Mouse (Mus musculus) ES-CJ7 (cell line): ENCODE results near the gene Smim22.

ENCODE experiments used
- DNase-seq: peaks from one replicate; pipeline ENCODE4 v3.0.0; 2011; ENCODE audit warnings: low read depth, low spot score

The Smim22 gene

GRCm38 (mm10) chr16:5007067-5007466 lies at the start of gene Smim22:
Gene Smim22 (plus strand): TSS chr16:5007288.
- DNase-seq = no peak

GRCm38 (mm10) chr16:4957446-4957845 lies 49.6 kb upstream of the Smim22 start:
- no peak for DNase-seq

- DNase-seq = no peak
Observed at GRCm38 (mm10) chr16:4960260-4960659, 46.8 kb upstream of the Smim22 start.

- DNase-seq = peak; percentile 22
Observed at GRCm38 (mm10) chr16:4963346-4963745, 43.7 kb upstream of the Smim22 start.

GRCm38 (mm10) chr16:4963797-4964709 lies 43.0 kb upstream of the Smim22 start, which contains the start of gene Anks3:
Gene Anks3 (minus strand): TSS chr16:4964205.
- peak; percentile 93 for DNase-seq

GRCm38 (mm10) chr16:4964731-4965391 lies 42.2 kb upstream of the Smim22 start:
- peak; percentile 15 for DNase-seq

- DNase-seq = no peak
Observed at GRCm38 (mm10) chr16:4965392-4966129, 41.5 kb upstream of the Smim22 start.

GRCm38 (mm10) chr16:4968426-4968825 lies 38.7 kb upstream of the Smim22 start:
- DNase-seq = no peak

GRCm38 (mm10) chr16:4969055-4969843 lies 37.8 kb upstream of the Smim22 start:
- DNase-seq = no peak

- DNase-seq = peak; percentile 21
Observed at GRCm38 (mm10) chr16:4971626-4972025, 35.5 kb upstream of the Smim22 start.

GRCm38 (mm10) chr16:4974521-4974920 lies 32.6 kb upstream of the Smim22 start:
- DNase-seq = no peak

- DNase-seq = no peak
Observed at GRCm38 (mm10) chr16:4976180-4976579, 30.9 kb upstream of the Smim22 start.

- no peak for DNase-seq
Observed at GRCm38 (mm10) chr16:4978275-4979051, 28.6 kb upstream of the Smim22 start.

GRCm38 (mm10) chr16:4979755-4980380 lies 27.2 kb upstream of the Smim22 start:
- DNase-seq = peak; percentile 41

GRCm38 (mm10) chr16:4984717-4985116 lies 22.4 kb upstream of the Smim22 start:
- DNase-seq = no peak

GRCm38 (mm10) chr16:4993276-4993675 lies 13.8 kb upstream of the Smim22 start:
- DNase-seq = no peak

- DNase-seq = no peak
Observed at GRCm38 (mm10) chr16:4997553-4997952, 9.5 kb upstream of the Smim22 start, which contains the start of gene Sept12. Gene Sept12 (minus strand): TSS chr16:4997852.

GRCm38 (mm10) chr16:4998984-4999383 lies 8.1 kb upstream of the Smim22 start:
- no peak for DNase-seq

GRCm38 (mm10) chr16:5000611-5001010 lies 6.5 kb upstream of the Smim22 start:
- no peak for DNase-seq

GRCm38 (mm10) chr16:5007492-5007891 lies 404 bp downstream of the Smim22 start:
- no peak for DNase-seq
